Mouse (Mus musculus): ENCODE data around the gene Unc119. TPM values are rescaled to one million over a fixed set of nuclear protein-coding genes. Genes with fewer than 3 reads are reported as not detected.

Unc119 gene
- total RNA-seq, 2 experiments from 2014 or later = 8.4 to 10.5 TPM

GRCm38 (mm10) chr11:78371711-78372110 is 28.4 kb downstream of the Unc119 start:
- DNase-seq = no peak

- DNase-seq = no peak
Observed at GRCm38 (mm10) chr11:78372166-78372565, 28.9 kb downstream of the Unc119 start.

- no peak for DNase-seq
Observed at GRCm38 (mm10) chr11:78372610-78373009, 29.3 kb downstream of the Unc119 start.

GRCm38 (mm10) chr11:78374147-78374546 is 30.9 kb downstream of the Unc119 start:
- DNase-seq = peak; percentile 29

GRCm38 (mm10) chr11:78377549-78378159 is 34.4 kb downstream of the Unc119 start:
- no peak for DNase-seq

GRCm38 (mm10) chr11:78380351-78380750 is 37.1 kb downstream of the Unc119 start:
- no peak for DNase-seq

- no peak for DNase-seq
Observed at GRCm38 (mm10) chr11:78380996-78381395, 37.7 kb downstream of the Unc119 start.

- DNase-seq = no peak
Observed at GRCm38 (mm10) chr11:78382286-78382685, 39.0 kb downstream of the Unc119 start.

GRCm38 (mm10) chr11:78382701-78383100 is 39.4 kb downstream of the Unc119 start:
- DNase-seq = no peak

- no peak for DNase-seq
Observed at GRCm38 (mm10) chr11:78385776-78386175, 42.5 kb downstream of the Unc119 start.

GRCm38 (mm10) chr11:78386508-78387043 is 43.3 kb downstream of the Unc119 start, which contains the start of gene Foxn1:
Gene Foxn1 (minus strand): TSS chr11:78386558.
- no peak for DNase-seq

GRCm38 (mm10) chr11:78392728-78393127 is 49.4 kb downstream of the Unc119 start:
- no peak for DNase-seq

- DNase-seq = no peak
Observed at GRCm38 (mm10) chr11:78396950-78397349, 53.7 kb downstream of the Unc119 start.

GRCm38 (mm10) chr11:78397397-78397796 is 54.1 kb downstream of the Unc119 start:
- peak; percentile 45 for DNase-seq

- DNase-seq = no peak
Observed at GRCm38 (mm10) chr11:78398212-78398611, 54.9 kb downstream of the Unc119 start.

Other genes starting within 250 kb of the Unc119 start
- gene Fam222b, start 248.8 kb upstream of the Unc119 start, total RNA-seq (2021) = 1 to 10 TPM; 5.4 to 5.8 TPM
- 1 to 10 TPM; 2.9 to 4.0 TPM for gene Traf4, start 177.9 kb upstream of the Unc119 start, total RNA-seq (2021)
- 1 to 10 TPM in 1 of 2 experiments, under 1 TPM in 1; 0.99 to 1.2 TPM for gene Nek8, start 166.8 kb upstream of the Unc119 start, total RNA-seq (2021)
- 1 to 10 TPM; 1.9 to 2.4 TPM for gene Tlcd1, start 166.8 kb upstream of the Unc119 start, total RNA-seq (2021)
- gene Rpl23a, start 159.9 kb upstream of the Unc119 start, total RNA-seq (2021) = 100 to 1,000 TPM; 715 to 745 TPM
- 1 to 10 TPM; 5.0 to 7.3 TPM for gene Rab34, start 155.1 kb upstream of the Unc119 start, total RNA-seq (2021)
- 1 to 10 TPM in 1 of 2 experiments, under 1 TPM in 1; 0.28 to 1.3 TPM for gene Proca1, start 150.1 kb upstream of the Unc119 start, total RNA-seq (2021)
- 10 to 100 TPM; 37.4 to 47.4 TPM for gene Sdf2, start 97.7 kb upstream of the Unc119 start, total RNA-seq (2021)
- 10 to 100 TPM; 22.2 to 22.6 TPM for gene Supt6, start 97.5 kb upstream of the Unc119 start, total RNA-seq (2021)
- gene 2610507B11Rik, start 81.7 kb upstream of the Unc119 start, total RNA-seq (2021) = 100 to 1,000 TPM; 206 to 226 TPM
- 1 to 10 TPM in 1 of 2 experiments, under 1 TPM in 1; 0.82 to 1.4 TPM for gene BC030499, start 52.6 kb upstream of the Unc119 start, total RNA-seq (2021)
- 1 to 10 TPM; 3.1 to 4.2 TPM for gene Spag5, start 42.0 kb upstream of the Unc119 start, total RNA-seq (2021)
- 1 to 10 TPM; 2.5 to 2.6 TPM for gene Aldoc, start 20.5 kb upstream of the Unc119 start, total RNA-seq (2021)
- gene Pigs, start 15.1 kb upstream of the Unc119 start, total RNA-seq (2021) = 10 to 100 TPM; 18.3 to 20.4 TPM
- gene Foxn1, start 43.1 kb downstream of the Unc119 start, total RNA-seq (2021) = not detected
- gene Slc13a2, start 78.7 kb downstream of the Unc119 start, total RNA-seq (2021) = not detected
- gene Slc46a1, start 122.2 kb downstream of the Unc119 start, total RNA-seq (2021) = 1 to 10 TPM; 1.4 to 1.5 TPM
- under 1 TPM; 0.67 to 1.00 TPM for gene Sarm1, start 154.3 kb downstream of the Unc119 start, total RNA-seq (2021)
- gene Vtn, start 155.6 kb downstream of the Unc119 start, total RNA-seq (2021) = 10 to 100 TPM; 11.0 to 12.5 TPM
- gene Sebox, start 160.0 kb downstream of the Unc119 start, total RNA-seq (2021) = not detected
- gene Tmem199, start 168.7 kb downstream of the Unc119 start, total RNA-seq (2021) = 10 to 100 TPM; 12.3 to 13.6 TPM
- gene Poldip2, start 168.7 kb downstream of the Unc119 start, total RNA-seq (2021) = 100 to 1,000 TPM in 1 of 2 experiments, 10 to 100 TPM in 1; 97.5 to 106 TPM
- gene Tnfaip1, start 192.8 kb downstream of the Unc119 start, total RNA-seq (2021) = 10 to 100 TPM; 35.9 to 38.0 TPM
- 10 to 100 TPM; 21.4 to 21.7 TPM for gene Ift20, start 192.9 kb downstream of the Unc119 start, total RNA-seq (2021)
- gene Tmem97, start 207.3 kb downstream of the Unc119 start, total RNA-seq (2021) = 1 to 10 TPM; 3.2 to 3.7 TPM

Data from gastrocnemius, postnatal 25 days (tissue).